Mouse (Mus musculus) megakaryocyte, embryonic 14.5 days (primary cell): ENCODE data around the gene Stard3.

Experiments used
- FLI1 ChIP-seq: IDR thresholded peaks from 2 replicates; pipeline ENCODE4 v1.6.1; 2012; ENCODE audit warnings: low read length, inconsistent platforms, mixed read lengths
- GATA1 ChIP-seq: IDR thresholded peaks from 3 replicates; pipeline ENCODE4 v1.6.1; 2012; ENCODE audit warnings: mixed read lengths, low read length, inconsistent platforms, borderline replicate concordance

DNA sequence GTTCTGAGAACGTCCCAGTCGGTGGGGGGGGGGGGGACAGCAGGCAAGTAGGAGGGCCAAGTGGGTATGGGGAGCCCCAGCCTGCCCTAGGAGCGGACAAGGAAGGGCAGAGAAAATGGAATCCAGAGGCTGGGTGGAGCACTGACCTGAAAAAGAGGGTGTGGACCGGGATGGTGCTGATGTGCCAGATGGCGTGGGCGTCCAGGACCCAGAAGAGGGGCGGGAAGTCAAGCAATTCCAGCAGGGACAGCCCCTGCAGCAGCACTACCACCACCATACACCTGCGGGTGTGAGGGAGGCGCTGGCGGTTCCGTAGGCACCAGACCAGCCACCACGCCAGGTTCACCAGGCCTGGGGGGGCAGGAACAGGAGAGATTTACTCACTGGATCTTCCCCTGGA lies 32.0 kb downstream of the Stard3 start:
- TF ChIP-seq GATA1 (no peak), FLI1 (no peak)
